Mouse (Mus musculus) olfactory bulb, adult 2 months (tissue): ENCODE measurements at regions not wholly inside any gene's neighbourhood (a gene's known extent, or its start where the extent isn't known, plus 50 kb on each side); places are given as distances from the start of the nearest gene placed in this dataset.

Experiments used
- H3K27ac ChIP-seq: fragments of 200-500 bp; 2 replicates; pipeline ENCODE4 v1.5.1; 2012; ENCODE audit warnings: low read depth, low read length; ENCODE audit not compliant: insufficient read depth
- H3K4me1 ChIP-seq: fragments of 200-500 bp; 2 replicates; pipeline ENCODE4 v1.6.1; 2012; ENCODE audit warnings: low read length; ENCODE audit not compliant: control insufficient read depth, insufficient read depth
- H3K4me3 ChIP-seq: fragments of 200-500 bp; 2 replicates; pipeline ENCODE4 v1.5.1; 2012; ENCODE audit warnings: mild to moderate bottlenecking, low read depth, low read length, moderate library complexity; ENCODE audit not compliant: insufficient read depth
- CTCF ChIP-seq: fragments of 200-500 bp; IDR thresholded peaks from 2 replicates; pipeline ENCODE4 v1.5.1; 2012; ENCODE audit warnings: low read depth, mild to moderate bottlenecking, low read length, moderate library complexity; ENCODE audit not compliant: insufficient read depth
- POLR2A ChIP-seq: fragments of 200-500 bp; IDR thresholded peaks from 2 replicates; pipeline ENCODE4 v1.6.1; 2012; ENCODE audit warnings: mild to moderate bottlenecking, low read depth, low read length, moderate library complexity; ENCODE audit not compliant: insufficient read depth
- WGBS: fragments of 180-500 bp; shearing (Covaris S2); methylation state at CpG from one replicate; pipeline ENCODE4 v1.1.7; 2018; 5-methylcytosine and 5-hydroxymethylcytosine counted together

- WGBS = 94% methylated on average over 5 of the region's 5 CpGs
Measured at GRCm38 (mm10) chr2:144144486-144145136, 111.8 kb downstream of the Banf2 start.

GRCm38 (mm10) chr2:144156456-144157211 is 113.8 kb upstream of the Mgme1 start:
- H3K4me1 ChIP-seq = peaks cover 11% of the 10 kb centered on the region
- WGBS = 77% methylated on average over 7 of the region's 7 CpGs
- H3K4me3 ChIP-seq = no peak overlapping the region
- no peak overlapping the region for H3K27ac ChIP-seq
- TF ChIP-seq CTCF = no peak
- no peak for TF ChIP-seq POLR2A

More at GRCm38 (mm10) chr2:144144486-144145136, 111.8 kb downstream of the Banf2 start:
- Histone ChIP-seq H3K27ac (no peak overlapping the region), H3K4me1 (no peaks in the 10 kb centered on the region), H3K4me3 (no peak overlapping the region)
- TF ChIP-seq CTCF = no peak
- TF ChIP-seq POLR2A = no peak

GRCm38 (mm10) chr2:144157343-144157742 is 113.1 kb upstream of the Mgme1 start:
- H3K27ac ChIP-seq = no peak overlapping the region
- WGBS = 46% methylated on average over 2 of the region's 2 CpGs
- H3K4me3 ChIP-seq = no peak overlapping the region
- TF ChIP-seq POLR2A = no peak
- peaks cover 11% of the 10 kb centered on the region for H3K4me1 ChIP-seq

- peaks cover 11% of the 10 kb centered on the region for H3K4me1 ChIP-seq
- no peak overlapping the region for H3K27ac ChIP-seq
- WGBS = 76% methylated on average over 8 of the region's 8 CpGs
- H3K4me3 ChIP-seq = no peak overlapping the region
- TF ChIP-seq CTCF = no peak
- no peak for TF ChIP-seq POLR2A
Measured at GRCm38 (mm10) chr2:144158256-144158655, 112.2 kb upstream of the Mgme1 start.

GRCm38 (mm10) chr2:144159854-144160331 is 110.6 kb upstream of the Mgme1 start:
- no peak overlapping the region for H3K4me3 ChIP-seq
- WGBS = 56% methylated on average over 9 of the region's 9 CpGs
- peaks cover 17% of the 10 kb centered on the region for H3K4me1 ChIP-seq
- H3K27ac ChIP-seq = no peak overlapping the region
- no peak for TF ChIP-seq POLR2A
- TF ChIP-seq CTCF = no peak

GRCm38 (mm10) chr2:144160434-144160833 is 110.0 kb upstream of the Mgme1 start:
- TF ChIP-seq CTCF = no peak
- H3K4me1 ChIP-seq = peaks cover 17% of the 10 kb centered on the region
- WGBS = 64% methylated on average over 10 of the region's 10 CpGs
- H3K27ac ChIP-seq = no peak overlapping the region
- H3K4me3 ChIP-seq = no peak overlapping the region

GRCm38 (mm10) chr2:144161852-144162251 is 108.6 kb upstream of the Mgme1 start:
- Histone ChIP-seq H3K4me3 (no peak overlapping the region), H3K4me1 (peaks cover 19% of the 10 kb centered on the region), H3K27ac (no peak overlapping the region)
- TF ChIP-seq POLR2A (no peak), CTCF (no peak)
- WGBS = 95% methylated on average over 1 of the region's 1 CpGs

GRCm38 (mm10) chr2:144164102-144164501 is 106.4 kb upstream of the Mgme1 start:
- 9% methylated on average over 8 of the region's 8 CpGs for WGBS

More at GRCm38 (mm10) chr2:144164102-144164501, 106.4 kb upstream of the Mgme1 start:
- no peak overlapping the region for H3K4me3 ChIP-seq
- H3K27ac ChIP-seq = peak overlapping the region; percentile 73
- H3K4me1 ChIP-seq = peaks cover 19% of the 10 kb centered on the region
- TF ChIP-seq POLR2A (no peak), CTCF (no peak)
